Mouse (Mus musculus) MEL (cell line): ENCODE measurements at regions not wholly inside any gene's neighbourhood (a gene's known extent, or its start where the extent isn't known, plus 50 kb on each side); places are given as distances from the start of the nearest gene placed in this dataset.

Experiments
- CTCF ChIP-seq, 3 experiments: IDR thresholded peaks in 2 of 3; conservative IDR thresholded peaks in 1 of 3; 2 replicates each; pipeline ENCODE4 v1.5.1; 2011 to 2012; ENCODE audit warnings: low read length in 3 of 3, low read depth in 2 of 3, mild to moderate bottlenecking in 2 of 3, improper control_type of control experiment in 1 of 3, inconsistent platforms in 1 of 3, mixed read lengths in 1 of 3, moderate library complexity in 1 of 3; ENCODE audit not compliant: control insufficient read depth in 1 of 3, insufficient read depth in 1 of 3, poor library complexity in 1 of 3, severe bottlenecking in 1 of 3
- E2F4 ChIP-seq: IDR thresholded peaks from 2 replicates; pipeline ENCODE4 v1.6.1; 2011; ENCODE audit warnings: low read depth, low read length, improper control_type of control experiment, borderline replicate concordance
- ELF1 ChIP-seq: IDR thresholded peaks from 2 replicates; pipeline ENCODE4 v1.6.1; 2014; ENCODE audit warnings: low read depth, mild to moderate bottlenecking, inconsistent platforms, low read length, improper control_type of control experiment, moderate library complexity
- KAT2A ChIP-seq: conservative IDR thresholded peaks from 2 replicates; pipeline ENCODE4 v1.6.1; 2012; ENCODE audit warnings: low read depth, low read length, improper control_type of control experiment, inconsistent platforms
- MAFK ChIP-seq: IDR thresholded peaks from 2 replicates; pipeline ENCODE4 v1.6.1; 2011; ENCODE audit warnings: low read depth, mild to moderate bottlenecking, low read length, improper control_type of control experiment, borderline replicate concordance
- MAX ChIP-seq: IDR thresholded peaks from 2 replicates; pipeline ENCODE4 v1.6.1; 2011; ENCODE audit warnings: low read length, improper control_type of control experiment
- MEF2A ChIP-seq: IDR thresholded peaks from 2 replicates; pipeline ENCODE4 v1.6.1; 2014; ENCODE audit warnings: low read depth, mild to moderate bottlenecking, inconsistent platforms, low read length, improper control_type of control experiment; ENCODE audit not compliant: poor library complexity, insufficient replicate concordance, severe bottlenecking; ENCODE audit errors: extremely low read depth
- MXI1 ChIP-seq: IDR thresholded peaks from 2 replicates; pipeline ENCODE4 v1.6.1; 2011; ENCODE audit warnings: mild to moderate bottlenecking, low read depth, low read length, improper control_type of control experiment
- NRF1 ChIP-seq: IDR thresholded peaks from 2 replicates; pipeline ENCODE4 v1.6.1; 2014; ENCODE audit warnings: low read depth, mild to moderate bottlenecking, inconsistent platforms, low read length, improper control_type of control experiment, moderate library complexity; ENCODE audit not compliant: poor library complexity, insufficient read depth, severe bottlenecking
- POLR2AphosphoS5 ChIP-seq: IDR thresholded peaks from 2 replicates; pipeline ENCODE4 v1.6.1; 2012; ENCODE audit warnings: low read depth, borderline replicate concordance, mild to moderate bottlenecking, inconsistent platforms, low read length, moderate library complexity, mixed read lengths
- RAD21 ChIP-seq: IDR thresholded peaks from 2 replicates; pipeline ENCODE4 v1.6.1; 2011; ENCODE audit warnings: mild to moderate bottlenecking, low read depth, low read length, improper control_type of control experiment
- RCOR1 ChIP-seq: IDR thresholded peaks from 2 replicates; pipeline ENCODE4 v1.6.1; 2012; ENCODE audit warnings: low read depth, mild to moderate bottlenecking, inconsistent platforms, low read length, improper control_type of control experiment
- SMC3 ChIP-seq: IDR thresholded peaks from 2 replicates; pipeline ENCODE4 v1.6.1; 2011; ENCODE audit warnings: low read depth, low read length, improper control_type of control experiment
- USF1 ChIP-seq: IDR thresholded peaks from 2 replicates; pipeline ENCODE4 v1.6.1; 2014; ENCODE audit warnings: low read depth, mild to moderate bottlenecking, inconsistent platforms, low read length, improper control_type of control experiment, moderate library complexity

GRCm38 (mm10) chr12:110044266-110044665 lies 234.6 kb upstream of the Dio3 start:
- no peak for TF ChIP-seq RAD21
- TF ChIP-seq POLR2AphosphoS5, result no peak
- no peak for TF ChIP-seq MAFK
- TF ChIP-seq CTCF (IDR thresholded peaks at IDR 0.05 in 2 of 3, conservative IDR thresholded peaks at IDR 0.05 in 1 of 3; ENCODE audit: control insufficient read depth in 1 of 3, insufficient read depth in 1 of 3, low read depth in 2 of 3, low read length in 3 of 3, poor library complexity in 1 of 3, severe bottlenecking in 1 of 3), result no peak
- TF ChIP-seq RCOR1, result no peak
- no peak for TF ChIP-seq KAT2A
- no peak for TF ChIP-seq MAX
- no peak for TF ChIP-seq ELF1
- no peak for TF ChIP-seq NRF1
- TF ChIP-seq E2F4, result no peak
- TF ChIP-seq MXI1, result no peak
- TF ChIP-seq MEF2A, result no peak
- TF ChIP-seq SMC3, result no peak
- TF ChIP-seq USF1, result no peak
